Mouse (Mus musculus) naive thymus-derived CD4-positive, alpha-beta T cell, adult 2 months (primary cell): ENCODE data around the gene Rab5c.

Experiments used
- DNase-seq: peaks from one replicate; pipeline ENCODE4 v3.0.0-alpha.2; 2011; ENCODE audit warnings: low read depth

The Rab5c gene

GRCm38 (mm10) chr11:100752294-100752693 lies 14.3 kb upstream of the Rab5c start:
- DNase-seq = no peak

- DNase-seq = no peak
Observed at GRCm38 (mm10) chr11:100750127-100750526, 12.1 kb upstream of the Rab5c start.

- DNase-seq = no peak
Observed at GRCm38 (mm10) chr11:100749469-100749868, 11.5 kb upstream of the Rab5c start.

GRCm38 (mm10) chr11:100748620-100749019 lies 10.6 kb upstream of the Rab5c start:
- no peak for DNase-seq

- no peak for DNase-seq
Observed at GRCm38 (mm10) chr11:100747114-100747513, 9.1 kb upstream of the Rab5c start.

GRCm38 (mm10) chr11:100746546-100746945 lies 8.5 kb upstream of the Rab5c start:
- DNase-seq = no peak

GRCm38 (mm10) chr11:100745085-100745484 lies 7.1 kb upstream of the Rab5c start:
- peak; percentile 79 for DNase-seq

GRCm38 (mm10) chr11:100741348-100741747 lies 3.3 kb upstream of the Rab5c start:
- DNase-seq = no peak

- DNase-seq = no peak
Observed at GRCm38 (mm10) chr11:100738749-100739148, 734 bp upstream of the Rab5c start.

- peak; percentile 37 for DNase-seq
Observed at GRCm38 (mm10) chr11:100737105-100737733, 796 bp downstream of the Rab5c start.

- no peak for DNase-seq
Observed at GRCm38 (mm10) chr11:100736746-100737080, 1.3 kb downstream of the Rab5c start.

- DNase-seq = peak; percentile 53
Observed at GRCm38 (mm10) chr11:100735954-100736745, 1.9 kb downstream of the Rab5c start.

- peak; percentile 69 for DNase-seq
Observed at GRCm38 (mm10) chr11:100735134-100735865, 2.7 kb downstream of the Rab5c start.

GRCm38 (mm10) chr11:100730477-100731205 lies 7.4 kb downstream of the Rab5c start:
- no peak for DNase-seq

GRCm38 (mm10) chr11:100729976-100730375 lies 8.0 kb downstream of the Rab5c start:
- no peak for DNase-seq

- DNase-seq = no peak
Observed at GRCm38 (mm10) chr11:100728601-100729000, 9.4 kb downstream of the Rab5c start.

GRCm38 (mm10) chr11:100727201-100727600 lies 10.8 kb downstream of the Rab5c start:
- DNase-seq = no peak

GRCm38 (mm10) chr11:100724919-100725512 lies 13.0 kb downstream of the Rab5c start:
- no peak for DNase-seq

- DNase-seq = no peak
Observed at GRCm38 (mm10) chr11:100722493-100723028, 15.5 kb downstream of the Rab5c start.

- peak; percentile 19 for DNase-seq
Observed at GRCm38 (mm10) chr11:100721776-100722492, 16.1 kb downstream of the Rab5c start.

- DNase-seq = no peak
Observed at GRCm38 (mm10) chr11:100721254-100721653, 16.8 kb downstream of the Rab5c start.
